Mouse (Mus musculus) heart, adult 8-10 months (tissue): Measurements from ENCODE around the gene Dapk3. TPM values are rescaled to one million over a fixed set of nuclear protein-coding genes. Genes with fewer than 3 reads are reported as not detected.

Source experiments
- DNase-seq: peaks from one replicate; pipeline ENCODE4 v3.0.0; 2022; ENCODE audit warnings: low spot score
- total RNA-seq, 4 experiments: library from RNA; stranded (reverse); gene quantifications; 2 replicates each; pipeline ENCODE4 v1.2.4; 2022

The Dapk3 gene
- 10 to 100 TPM; 26.3 to 35.5 (median 29.8) TPM for total RNA-seq

- peak; percentile 98 for DNase-seq
Observed at GRCm38 (mm10) chr10:81182336-81183333, at the start of gene Dapk3. Gene Dapk3 (plus strand): TSS chr10:81183005.

- DNase-seq, result peak; percentile 79
Observed at GRCm38 (mm10) chr10:81134181-81134587, 48.6 kb upstream of the Dapk3 start.

GRCm38 (mm10) chr10:81134966-81135681 is 47.7 kb upstream of the Dapk3 start, which contains the start of gene Zbtb7a:
Gene Zbtb7a (plus strand): TSS chr10:81135220.
- no peak for DNase-seq

- DNase-seq, result peak; percentile 81
Observed at GRCm38 (mm10) chr10:81135831-81136705, 46.7 kb upstream of the Dapk3 start.

- peak; percentile 57 for DNase-seq
Observed at GRCm38 (mm10) chr10:81136706-81137231, 46.0 kb upstream of the Dapk3 start.

GRCm38 (mm10) chr10:81137252-81138130 is 45.3 kb upstream of the Dapk3 start:
- DNase-seq, result peak; percentile 100

GRCm38 (mm10) chr10:81138131-81138782 is 44.5 kb upstream of the Dapk3 start:
- no peak for DNase-seq

GRCm38 (mm10) chr10:81138821-81139528 is 43.8 kb upstream of the Dapk3 start:
- no peak for DNase-seq

GRCm38 (mm10) chr10:81139529-81139846 is 43.3 kb upstream of the Dapk3 start:
- DNase-seq, result no peak

GRCm38 (mm10) chr10:81140005-81140404 is 42.8 kb upstream of the Dapk3 start:
- DNase-seq, result no peak

GRCm38 (mm10) chr10:81140717-81141454 is 41.9 kb upstream of the Dapk3 start:
- DNase-seq, result no peak

- DNase-seq, result no peak
Observed at GRCm38 (mm10) chr10:81141455-81142210, 41.2 kb upstream of the Dapk3 start.

GRCm38 (mm10) chr10:81142551-81142981 is 40.2 kb upstream of the Dapk3 start:
- no peak for DNase-seq

- no peak for DNase-seq
Observed at GRCm38 (mm10) chr10:81143157-81143633, 39.6 kb upstream of the Dapk3 start.

- DNase-seq, result no peak
Observed at GRCm38 (mm10) chr10:81143845-81144437, 38.9 kb upstream of the Dapk3 start.

- peak; percentile 62 for DNase-seq
Observed at GRCm38 (mm10) chr10:81144667-81145066, 38.1 kb upstream of the Dapk3 start.

- no peak for DNase-seq
Observed at GRCm38 (mm10) chr10:81145307-81145706, 37.5 kb upstream of the Dapk3 start.
